Mouse (Mus musculus): ENCODE data around the gene B830017H08Rik. TPM values are rescaled to one million over a fixed set of nuclear protein-coding genes. Genes with fewer than 3 reads are reported as not detected.
A peak's percentile ranks its signal among the peaks of the same experiment; 100 is the strongest.

B830017H08Rik gene
- polyA plus RNA-seq, 1 experiment from 2014 or later: not detected

DNA sequence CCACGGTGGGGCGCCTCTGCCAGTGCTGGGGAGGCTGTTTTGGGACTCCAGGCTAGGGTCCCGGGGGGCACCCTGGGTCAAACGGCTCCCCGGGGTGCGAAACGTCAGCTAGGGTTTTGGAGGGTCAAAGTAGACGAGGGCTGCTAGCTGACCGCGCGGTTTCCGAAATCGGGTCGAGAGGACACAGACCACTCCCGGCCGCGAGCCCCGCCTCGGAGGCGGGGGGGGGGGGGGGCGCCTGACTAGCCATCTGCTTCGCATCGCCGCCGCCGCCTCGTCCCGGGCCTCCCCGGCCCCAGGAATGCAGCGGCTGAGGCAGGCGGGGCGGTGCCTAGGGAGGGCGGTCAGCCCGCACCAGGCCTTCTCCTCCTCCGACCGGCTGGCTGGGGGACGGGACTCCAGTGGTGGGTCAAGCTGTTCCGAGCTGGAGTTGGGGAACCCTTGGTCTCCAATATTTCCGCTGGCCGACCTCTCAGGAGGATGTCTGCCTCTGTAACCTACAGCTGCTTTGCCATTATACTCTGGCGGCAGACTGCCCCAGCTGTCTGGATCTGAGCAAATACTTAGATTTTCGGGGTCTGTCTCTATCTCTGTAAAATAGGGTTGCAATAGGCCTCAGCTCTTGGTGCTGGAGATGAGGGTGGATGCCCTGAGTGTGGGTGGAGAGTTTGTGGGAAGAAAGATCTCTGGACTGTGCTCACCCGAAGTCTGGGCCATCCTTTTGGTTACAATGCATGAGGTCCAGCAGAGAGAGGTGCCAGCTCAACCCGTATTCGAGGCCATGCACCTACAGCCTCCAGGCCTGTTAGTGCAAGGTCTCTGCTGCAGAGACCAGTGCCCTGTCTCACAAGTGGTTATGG is 34.4 kb upstream of the B830017H08Rik start:
- WGBS: 6% methylated on average over 31 of the region's 45 CpGs
- Histone ChIP-seq H3K4me3 (replicated peaks; ENCODE audit: low read length) (peak overlapping the region; percentile 73), H3K27ac (ENCODE audit: low read length) (peak overlapping the region; percentile 96), H3K4me1 (ENCODE audit: control insufficient read depth, insufficient read depth, low read length) (peaks cover 39% of the 10 kb centered on the region), H3K36me3 (ENCODE audit: control insufficient read depth, insufficient read depth, low read length) (0 out of 2 replicates have a peak, but pooled peaks cover 2% of the 10 kb centered on the region), H3K4me2 (ENCODE audit: low read depth, low read length) (peak overlapping the region; percentile 71), H3K27me3 (ENCODE audit: control insufficient read depth, insufficient read depth, low read length) (peaks cover 32% of the 10 kb centered on the region), H3K9ac (ENCODE audit: low read length) (peak overlapping the region; percentile 88), H3K9me3 (replicated peaks; ENCODE audit: control insufficient read depth, low read length) (no peaks in the 10 kb centered on the region)
- ATAC-seq (ENCODE audit: insufficient read depth, low FRiP score): peak; percentile 84

DNA sequence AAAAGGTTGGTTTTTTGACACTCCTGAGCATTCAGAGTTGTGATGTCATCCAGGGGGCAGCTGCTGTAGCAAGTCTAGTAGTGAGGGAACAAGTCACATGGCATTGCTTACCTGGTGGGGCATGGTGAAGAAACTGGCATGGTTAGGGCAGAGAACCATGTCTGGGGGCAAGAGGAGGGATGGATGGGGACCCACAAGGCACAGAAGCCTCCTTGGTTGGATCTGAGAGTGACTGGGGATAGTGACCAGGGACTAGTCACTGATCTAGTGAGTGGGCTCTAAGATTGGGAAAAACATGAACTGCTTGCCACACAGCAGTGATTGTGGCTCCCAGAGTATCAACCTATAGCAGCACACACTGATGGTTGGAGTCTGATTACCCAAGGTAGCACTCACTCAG is 33.3 kb upstream of the B830017H08Rik start:
- no peak overlapping the region for H3K9ac ChIP-seq (ENCODE audit: low read length)
- no peaks in the 10 kb centered on the region for H3K9me3 ChIP-seq (replicated peaks; ENCODE audit: control insufficient read depth, low read length)
- no peak overlapping the region for H3K27ac ChIP-seq (ENCODE audit: low read length)
- peaks cover 50% of the 10 kb centered on the region for H3K4me1 ChIP-seq (ENCODE audit: control insufficient read depth, insufficient read depth, low read length)
- peaks cover 36% of the 10 kb centered on the region for H3K27me3 ChIP-seq (ENCODE audit: control insufficient read depth, insufficient read depth, low read length)
- peak overlapping the region; percentile 71 for H3K4me2 ChIP-seq (ENCODE audit: low read depth, low read length)
- no peak overlapping the region for H3K4me3 ChIP-seq (replicated peaks; ENCODE audit: low read length)
- H3K36me3 ChIP-seq (ENCODE audit: control insufficient read depth, insufficient read depth, low read length): 0 out of 2 replicates have a peak, but pooled peaks cover 4% of the 10 kb centered on the region
- no peak for ATAC-seq (ENCODE audit: insufficient read depth, low FRiP score)

DNA sequence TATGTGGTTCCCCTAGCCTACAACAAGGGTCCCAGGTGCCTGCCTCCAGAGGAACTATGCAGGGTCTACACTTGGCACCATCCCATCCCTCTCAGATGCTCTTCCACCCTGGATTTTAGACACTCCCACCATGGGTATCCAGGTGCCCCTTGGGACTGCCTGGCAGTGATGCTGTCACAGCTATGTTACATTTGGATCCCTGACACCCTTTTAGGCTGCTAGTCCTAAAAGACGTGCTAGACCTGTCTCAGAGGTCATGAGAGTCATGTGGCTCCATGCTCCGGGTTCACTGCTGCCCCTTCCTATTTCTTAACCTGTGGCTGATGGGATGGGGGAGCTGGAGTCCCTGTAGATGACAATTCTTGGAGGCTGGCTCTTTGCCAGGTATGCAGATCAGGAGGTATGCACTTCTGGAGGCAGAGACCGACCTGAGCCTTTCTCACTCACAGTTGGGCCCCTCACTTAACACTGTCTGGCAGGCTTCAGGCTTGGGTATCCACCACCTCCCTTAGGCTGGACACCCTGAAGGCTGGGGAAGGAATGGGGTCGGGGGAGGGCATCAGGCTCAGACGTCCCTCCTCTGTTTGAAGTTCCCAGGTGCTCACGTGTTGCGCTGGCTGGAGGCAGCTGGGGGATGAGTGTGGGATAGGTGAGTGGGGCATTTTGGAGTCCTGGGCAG is 31.0 kb upstream of the B830017H08Rik start:
- ATAC-seq (ENCODE audit: insufficient read depth, low FRiP score): no peak
- H3K27ac ChIP-seq (ENCODE audit: low read length): no peak overlapping the region
- no peak overlapping the region for H3K4me2 ChIP-seq (ENCODE audit: low read depth, low read length)
- WGBS: 25% methylated on average over 7 of the region's 7 CpGs
- H3K9ac ChIP-seq (ENCODE audit: low read length): 0 out of 2 replicates have a peak overlapping the region, but pooled peaks have one; percentile 26
- no peak overlapping the region; the same call in 1 of the 2 replicates for H3K4me3 ChIP-seq (replicated peaks; ENCODE audit: low read length)
- peaks cover 61% of the 10 kb centered on the region for H3K4me1 ChIP-seq (ENCODE audit: control insufficient read depth, insufficient read depth, low read length)
- H3K27me3 ChIP-seq (ENCODE audit: control insufficient read depth, insufficient read depth, low read length): peaks cover 43% of the 10 kb centered on the region
- H3K36me3 ChIP-seq (ENCODE audit: control insufficient read depth, insufficient read depth, low read length): 0 out of 2 replicates have a peak, but pooled peaks cover 4% of the 10 kb centered on the region
- H3K9me3 ChIP-seq (replicated peaks; ENCODE audit: control insufficient read depth, low read length): no peaks in the 10 kb centered on the region

DNA sequence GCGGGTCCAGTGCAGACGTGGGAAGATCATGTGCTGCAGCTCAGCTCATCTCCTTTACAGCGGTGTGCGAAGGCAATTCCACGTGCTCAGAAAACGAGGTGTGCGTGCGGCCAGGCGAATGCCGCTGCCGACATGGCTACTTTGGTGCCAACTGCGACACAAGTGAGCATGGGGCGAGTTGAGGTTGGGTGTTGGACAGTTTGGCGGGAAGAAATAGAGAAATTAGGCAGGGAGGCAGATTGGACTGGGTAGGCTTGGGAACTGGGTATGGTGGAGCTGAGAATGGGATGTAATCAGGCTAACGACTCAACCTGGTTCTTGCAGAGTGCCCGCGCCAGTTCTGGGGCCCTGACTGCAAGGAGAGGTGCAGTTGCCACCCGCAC is 30.5 kb upstream of the B830017H08Rik start:
- Histone ChIP-seq H3K9me3 (replicated peaks; ENCODE audit: control insufficient read depth, low read length) (no peaks in the 10 kb centered on the region), H3K4me2 (ENCODE audit: low read depth, low read length) (peak overlapping the region; percentile 52), H3K9ac (ENCODE audit: low read length) (peak overlapping the region; percentile 26; the same call in 1 of the 2 replicates), H3K36me3 (ENCODE audit: control insufficient read depth, insufficient read depth, low read length) (0 out of 2 replicates have a peak, but pooled peaks cover 4% of the 10 kb centered on the region), H3K27ac (ENCODE audit: low read length) (no peak overlapping the region), H3K27me3 (ENCODE audit: control insufficient read depth, insufficient read depth, low read length) (peaks cover 43% of the 10 kb centered on the region), H3K4me1 (ENCODE audit: control insufficient read depth, insufficient read depth, low read length) (peaks cover 64% of the 10 kb centered on the region), H3K4me3 (replicated peaks; ENCODE audit: low read length) (peak overlapping the region; percentile 36)
- 46% methylated on average over 18 of the region's 18 CpGs for WGBS
- ATAC-seq (ENCODE audit: insufficient read depth, low FRiP score): no peak

DNA sequence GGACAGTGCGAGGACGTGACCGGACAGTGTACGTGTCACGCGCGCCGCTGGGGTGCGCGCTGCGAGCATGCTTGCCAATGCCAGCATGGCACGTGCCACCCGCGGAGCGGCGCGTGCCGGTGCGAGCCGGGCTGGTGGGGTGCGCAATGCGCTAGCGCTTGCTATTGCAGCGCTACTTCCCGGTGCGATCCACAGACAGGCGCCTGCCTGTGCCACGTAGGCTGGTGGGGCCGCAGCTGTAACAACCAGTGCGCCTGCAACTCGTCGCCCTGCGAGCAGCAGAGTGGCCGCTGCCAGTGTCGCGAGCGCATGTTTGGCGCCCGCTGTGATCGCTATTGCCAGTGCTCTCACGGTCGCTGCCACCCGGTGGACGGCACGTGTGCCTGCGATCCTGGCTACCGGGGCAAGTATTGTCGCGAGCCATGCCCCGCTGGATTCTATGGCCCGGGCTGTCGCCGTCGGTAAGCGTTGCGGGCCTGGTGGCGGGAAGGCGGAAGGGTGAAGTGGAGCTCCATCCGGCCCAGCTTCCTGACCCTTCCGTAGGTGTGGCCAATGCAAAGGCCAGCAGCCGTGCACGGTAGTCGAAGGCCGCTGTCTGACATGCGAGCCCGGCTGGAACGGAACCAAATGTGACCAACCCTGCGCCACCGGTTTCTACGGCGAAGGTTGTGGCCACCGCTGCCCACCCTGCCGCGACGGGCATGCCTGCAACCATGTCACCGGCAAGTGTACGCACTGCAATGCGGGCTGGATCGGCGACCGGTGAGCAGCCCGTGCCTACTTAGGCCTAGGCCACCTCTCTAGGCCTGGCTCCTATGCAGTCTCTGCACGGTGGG is 29.9 kb upstream of the B830017H08Rik start:
- peaks cover 42% of the 10 kb centered on the region for H3K27me3 ChIP-seq (ENCODE audit: control insufficient read depth, insufficient read depth, low read length)
- H3K4me1 ChIP-seq (ENCODE audit: control insufficient read depth, insufficient read depth, low read length): peaks cover 69% of the 10 kb centered on the region
- H3K4me2 ChIP-seq (ENCODE audit: low read depth, low read length): peak overlapping the region; percentile 52
- peak overlapping the region; percentile 12 for H3K9ac ChIP-seq (ENCODE audit: low read length)
- H3K9me3 ChIP-seq (replicated peaks; ENCODE audit: control insufficient read depth, low read length): no peaks in the 10 kb centered on the region
- H3K27ac ChIP-seq (ENCODE audit: low read length): no peak overlapping the region
- no peak for ATAC-seq (ENCODE audit: insufficient read depth, low FRiP score)
- H3K4me3 ChIP-seq (replicated peaks; ENCODE audit: low read length): peak overlapping the region; percentile 36
- 26% methylated on average over 83 of the region's 83 CpGs for WGBS
- H3K36me3 ChIP-seq (ENCODE audit: control insufficient read depth, insufficient read depth, low read length): 0 out of 2 replicates have a peak, but pooled peaks cover 4% of the 10 kb centered on the region

DNA sequence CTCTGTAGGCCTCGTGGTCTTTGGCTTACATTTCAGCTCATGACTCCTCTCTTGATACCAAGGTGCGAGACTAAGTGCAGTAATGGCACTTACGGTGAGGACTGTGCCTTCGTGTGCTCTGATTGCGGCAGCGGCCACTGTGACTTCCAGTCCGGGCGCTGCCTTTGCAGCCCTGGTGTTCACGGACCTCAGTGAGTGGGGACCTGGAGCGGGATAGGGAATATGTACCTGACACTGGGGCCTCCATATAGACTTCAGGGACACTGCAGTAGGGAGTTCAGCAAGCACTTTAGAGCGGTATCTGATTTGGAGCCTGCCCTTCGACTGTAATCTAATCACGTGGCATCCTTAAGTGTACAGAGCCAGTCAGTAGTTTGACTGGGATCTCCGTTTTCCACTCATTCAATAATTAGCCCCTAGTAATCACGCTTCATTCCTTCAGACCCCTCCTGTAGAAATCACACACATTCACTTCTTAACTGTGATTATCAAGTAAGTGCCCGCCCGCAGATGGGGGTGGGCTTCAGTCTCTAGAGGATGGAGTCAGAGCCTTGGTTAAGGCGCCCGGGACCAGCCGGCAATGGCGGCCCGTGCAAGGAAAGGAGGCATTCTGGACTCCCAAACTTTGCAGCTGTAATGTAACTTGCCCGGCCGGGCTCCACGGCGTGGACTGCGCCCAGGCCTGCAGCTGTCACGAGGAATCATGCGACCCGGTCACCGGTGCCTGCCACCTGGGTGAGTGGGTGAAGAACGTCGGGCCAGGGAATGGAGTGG is 29.1 kb upstream of the B830017H08Rik start:
- ATAC-seq (ENCODE audit: insufficient read depth, low FRiP score): no peak
- Histone ChIP-seq H3K27me3 (ENCODE audit: control insufficient read depth, insufficient read depth, low read length) (peaks cover 43% of the 10 kb centered on the region), H3K4me3 (replicated peaks; ENCODE audit: low read length) (peak overlapping the region; percentile 37), H3K27ac (ENCODE audit: low read length) (no peak overlapping the region), H3K9ac (ENCODE audit: low read length) (peak overlapping the region; percentile 41), H3K36me3 (ENCODE audit: control insufficient read depth, insufficient read depth, low read length) (0 out of 2 replicates have a peak, but pooled peaks cover 4% of the 10 kb centered on the region), H3K4me2 (ENCODE audit: low read depth, low read length) (peak overlapping the region; percentile 66), H3K4me1 (ENCODE audit: control insufficient read depth, insufficient read depth, low read length) (peaks cover 71% of the 10 kb centered on the region), H3K9me3 (replicated peaks; ENCODE audit: control insufficient read depth, low read length) (no peaks in the 10 kb centered on the region)
- 45% methylated on average over 33 of the region's 33 CpGs for WGBS

DNA sequence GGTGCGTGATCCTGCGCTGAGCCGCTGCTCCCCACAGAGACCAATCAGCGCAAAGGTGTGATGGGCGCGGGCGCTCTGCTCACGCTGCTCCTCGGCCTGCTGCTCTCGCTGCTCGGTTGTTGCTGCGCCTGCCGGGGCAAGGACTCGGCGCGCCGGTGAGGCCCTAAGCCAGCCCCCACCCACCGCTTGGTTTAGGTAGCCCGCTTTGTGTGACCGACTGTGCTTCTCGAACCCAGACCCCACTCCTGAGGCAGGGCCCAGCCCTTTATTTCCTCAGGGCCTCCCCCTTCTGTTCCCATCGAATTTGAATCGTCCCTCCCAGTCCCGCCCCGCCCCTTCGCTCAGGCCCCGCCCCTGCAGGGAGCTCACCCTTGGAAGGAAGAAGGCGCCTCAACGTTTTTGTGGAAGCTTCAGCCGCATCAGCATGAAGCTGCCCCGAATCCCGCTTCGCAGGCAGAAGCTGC is 28.4 kb upstream of the B830017H08Rik start:
- Histone ChIP-seq H3K4me1 (ENCODE audit: control insufficient read depth, insufficient read depth, low read length) (peaks cover 72% of the 10 kb centered on the region), H3K4me2 (ENCODE audit: low read depth, low read length) (peak overlapping the region; percentile 66), H3K4me3 (replicated peaks; ENCODE audit: low read length) (peak overlapping the region; percentile 37), H3K9ac (ENCODE audit: low read length) (peak overlapping the region; percentile 41; the same call in 1 of the 2 replicates), H3K27me3 (ENCODE audit: control insufficient read depth, insufficient read depth, low read length) (peaks cover 39% of the 10 kb centered on the region), H3K9me3 (replicated peaks; ENCODE audit: control insufficient read depth, low read length) (no peaks in the 10 kb centered on the region), H3K27ac (ENCODE audit: low read length) (no peak overlapping the region), H3K36me3 (ENCODE audit: control insufficient read depth, insufficient read depth, low read length) (0 out of 2 replicates have a peak, but pooled peaks cover 4% of the 10 kb centered on the region)
- WGBS: 23% methylated on average over 33 of the region's 33 CpGs
- ATAC-seq (ENCODE audit: insufficient read depth, low FRiP score): peak; percentile 26; the same call in 1 of the 2 replicates

DNA sequence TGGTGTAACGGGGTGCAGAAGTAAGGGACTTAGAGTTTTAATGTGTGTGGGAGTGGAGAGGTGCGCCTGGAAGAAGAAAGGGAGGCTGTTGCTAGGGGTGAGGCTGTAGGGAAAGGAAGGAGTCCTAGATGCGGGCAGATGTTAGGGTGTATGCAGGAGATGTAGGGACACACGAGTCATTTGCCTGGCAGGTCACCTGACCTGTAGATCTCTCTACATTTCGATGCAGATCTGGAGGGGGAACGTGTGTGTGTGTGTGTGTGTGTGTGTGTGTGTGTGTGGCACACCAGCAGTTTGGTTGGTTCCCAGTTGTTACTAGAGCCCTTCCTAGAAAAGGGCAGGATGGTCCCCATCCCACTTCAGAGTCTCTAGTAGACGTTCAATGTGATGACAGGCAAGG is 27.9 kb upstream of the B830017H08Rik start:
- Histone ChIP-seq H3K9me3 (replicated peaks; ENCODE audit: control insufficient read depth, low read length) (no peaks in the 10 kb centered on the region), H3K4me1 (ENCODE audit: control insufficient read depth, insufficient read depth, low read length) (peaks cover 70% of the 10 kb centered on the region), H3K27ac (ENCODE audit: low read length) (no peak overlapping the region), H3K9ac (ENCODE audit: low read length) (no peak overlapping the region), H3K27me3 (ENCODE audit: control insufficient read depth, insufficient read depth, low read length) (peaks cover 37% of the 10 kb centered on the region), H3K4me2 (ENCODE audit: low read depth, low read length) (peak overlapping the region; percentile 66), H3K36me3 (ENCODE audit: control insufficient read depth, insufficient read depth, low read length) (0 out of 2 replicates have a peak, but pooled peaks cover 4% of the 10 kb centered on the region), H3K4me3 (replicated peaks; ENCODE audit: low read length) (peak overlapping the region; percentile 37)
- ATAC-seq (ENCODE audit: insufficient read depth, low FRiP score): no peak
- 43% methylated on average over 7 of the region's 7 CpGs for WGBS
